Mouse (Mus musculus) hindlimb bud, embryonic 11.5 days (tissue): ENCODE measurements around the gene Ylpm1.

Experiments
- DNase-seq: peaks from one replicate; pipeline ENCODE4 v3.0.0-alpha.2; 2012; ENCODE audit warnings: low read depth, low spot score; ENCODE audit errors: extremely low spot score

Ylpm1 gene

DNA sequence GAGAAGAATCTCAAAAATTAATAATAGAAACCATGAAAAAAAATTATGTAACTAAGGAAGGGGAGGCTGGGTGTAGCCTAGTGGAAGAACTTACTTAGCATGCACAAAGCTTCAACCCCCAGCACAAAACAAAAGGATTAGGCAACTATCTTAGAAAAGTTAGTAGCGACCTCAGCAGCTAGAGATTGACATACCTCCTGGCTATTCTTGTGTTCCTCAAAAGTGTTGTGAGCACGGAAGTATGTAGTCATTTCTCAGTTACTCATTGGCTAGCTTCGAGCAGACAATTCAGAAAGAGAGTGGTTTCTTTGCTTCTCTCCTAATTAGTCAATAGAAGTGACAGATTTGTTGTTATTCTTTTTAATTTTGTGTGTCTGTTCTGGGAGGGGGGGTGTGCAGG, 112.5 kb downstream of the Ylpm1 start:
- DNase-seq: no peak

DNA sequence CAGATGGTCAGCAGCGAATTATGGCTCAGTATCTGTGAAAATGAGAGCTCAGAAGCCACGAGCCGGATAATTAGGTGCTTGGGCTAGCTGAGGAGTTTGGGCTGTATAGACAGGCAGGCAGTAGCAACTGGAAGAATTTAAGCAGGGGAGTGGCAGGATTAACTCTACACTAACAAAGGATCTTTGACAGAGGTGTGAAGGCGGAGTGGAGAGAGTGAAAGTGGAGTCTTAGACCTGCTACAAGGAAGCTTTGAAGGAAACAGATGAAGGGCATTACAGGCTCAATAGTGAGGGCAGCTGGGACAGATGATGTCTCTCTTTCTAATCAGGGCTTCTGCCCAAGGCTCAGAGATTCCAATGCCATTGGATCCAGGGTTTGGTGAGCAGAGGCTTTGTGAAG, 113.3 kb downstream of the Ylpm1 start:
- DNase-seq: no peak

DNA sequence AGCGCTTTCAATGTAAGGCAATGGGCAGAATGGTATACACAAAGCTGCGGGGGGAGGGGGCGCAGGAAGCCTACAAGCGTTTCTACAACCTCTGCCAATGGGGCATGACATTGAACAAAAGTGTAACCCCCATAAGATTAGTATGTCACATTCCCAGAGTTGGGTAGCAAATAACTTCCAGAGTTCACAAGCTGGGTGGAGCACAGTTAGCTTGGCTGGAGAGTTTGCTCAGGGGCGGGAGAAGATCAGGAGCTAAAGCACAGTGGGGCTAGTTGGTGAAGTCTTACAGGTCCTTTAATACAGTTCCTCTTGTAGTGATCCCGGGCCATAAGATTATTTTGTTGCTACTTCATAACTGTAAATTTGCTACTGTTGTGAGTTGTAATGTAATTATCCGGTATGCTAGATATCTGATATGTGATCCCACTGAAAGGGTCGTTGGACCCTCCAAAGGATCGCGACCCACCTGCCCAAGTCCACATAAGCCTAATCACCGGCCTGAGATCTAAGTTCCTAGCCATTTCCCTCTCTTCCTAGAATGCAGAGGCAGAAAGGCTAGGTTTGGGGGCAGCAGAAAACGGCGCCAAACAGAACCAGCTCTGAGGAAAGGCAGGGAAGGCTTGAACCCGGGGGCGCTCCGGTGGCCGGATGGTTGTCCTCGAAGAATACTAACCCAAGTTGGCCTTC, 114.0 kb downstream of the Ylpm1 start:
- DNase-seq: no peak

DNA sequence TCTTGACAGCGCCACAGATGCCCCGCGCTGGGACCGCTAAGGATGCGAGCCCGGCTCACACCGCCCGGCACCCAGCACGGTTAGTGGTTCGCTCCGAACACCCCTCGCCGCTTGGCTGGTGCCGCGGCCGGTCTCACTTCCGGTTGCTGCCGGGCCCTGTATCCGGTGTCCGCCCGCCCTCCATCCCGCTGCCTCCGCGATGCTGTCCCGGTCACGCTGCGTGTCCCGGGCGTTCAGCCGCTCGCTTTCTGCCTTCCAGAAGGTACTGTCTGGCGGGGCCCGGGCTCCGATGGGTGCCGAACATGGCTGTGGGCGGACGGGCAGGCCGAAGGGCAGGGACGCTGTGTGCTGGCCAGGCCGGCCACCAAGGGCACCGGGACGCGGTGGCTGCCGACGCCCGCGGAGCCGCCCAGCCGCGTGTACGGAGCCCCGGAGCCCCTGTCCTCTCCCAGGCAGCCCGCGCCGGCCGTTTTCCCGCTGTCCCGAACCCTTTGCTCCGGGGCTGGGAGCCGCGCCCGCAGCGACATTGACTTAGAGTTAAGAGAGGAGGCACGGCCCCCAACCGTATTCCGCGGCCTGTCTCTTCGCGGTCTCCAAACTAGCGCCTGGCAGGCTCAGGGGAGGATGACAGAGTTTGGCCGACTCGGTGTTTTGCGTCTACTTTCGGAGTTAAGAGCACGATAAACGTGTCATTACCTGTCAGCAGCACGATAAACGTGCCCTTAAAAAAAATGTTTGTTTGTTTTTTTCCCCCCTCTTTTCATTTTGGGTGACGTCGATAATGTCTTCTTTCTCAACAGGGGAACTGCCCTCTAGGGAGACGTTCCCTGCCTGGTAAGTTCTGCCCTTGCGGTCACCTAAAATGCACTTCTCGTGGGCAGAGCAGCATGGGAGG, 114.8 kb downstream of the Ylpm1 start, which contains the start of the genes Prox2 and Dlst:
Gene Prox2 (minus strand): TSS at position 62 of the 895 bp plus-strand sequence.
Gene Dlst (plus strand): TSS at position 136 of the 895 bp plus-strand sequence.
- no peak for DNase-seq

DNA sequence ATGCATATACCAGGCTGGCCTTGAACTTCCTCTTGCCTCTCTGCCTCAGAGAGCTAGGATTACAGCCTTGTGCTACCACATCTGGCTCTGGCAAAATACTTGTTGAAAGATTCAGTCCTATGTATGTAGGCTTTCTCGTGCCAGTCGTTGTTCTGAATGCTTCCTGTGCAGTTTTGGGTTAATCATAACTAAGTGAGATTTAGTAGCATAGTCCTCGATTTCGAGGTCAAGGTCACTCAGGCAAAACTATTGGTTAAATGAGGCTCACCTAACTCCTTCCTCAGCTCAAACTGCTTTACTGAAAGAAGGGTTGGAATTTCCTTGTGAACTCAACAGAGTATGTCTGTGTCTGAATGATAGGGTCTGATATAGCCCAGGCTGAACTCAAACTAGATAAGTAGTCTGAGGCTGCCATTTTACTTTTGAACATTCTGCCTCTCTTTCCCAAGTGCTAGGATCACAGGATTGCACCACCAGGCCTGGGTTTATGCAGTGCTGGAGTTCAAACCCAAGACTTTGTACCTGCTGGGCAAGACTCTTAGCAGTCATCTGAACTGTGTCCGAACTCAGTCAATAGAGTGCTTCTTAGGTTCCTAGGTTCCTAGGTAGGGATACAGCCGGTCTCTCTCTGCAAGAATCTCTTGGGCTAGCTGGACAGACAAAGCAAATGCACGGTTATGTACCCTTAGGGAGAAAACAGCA, 116.6 kb downstream of the Ylpm1 start:
- no peak for DNase-seq

DNA sequence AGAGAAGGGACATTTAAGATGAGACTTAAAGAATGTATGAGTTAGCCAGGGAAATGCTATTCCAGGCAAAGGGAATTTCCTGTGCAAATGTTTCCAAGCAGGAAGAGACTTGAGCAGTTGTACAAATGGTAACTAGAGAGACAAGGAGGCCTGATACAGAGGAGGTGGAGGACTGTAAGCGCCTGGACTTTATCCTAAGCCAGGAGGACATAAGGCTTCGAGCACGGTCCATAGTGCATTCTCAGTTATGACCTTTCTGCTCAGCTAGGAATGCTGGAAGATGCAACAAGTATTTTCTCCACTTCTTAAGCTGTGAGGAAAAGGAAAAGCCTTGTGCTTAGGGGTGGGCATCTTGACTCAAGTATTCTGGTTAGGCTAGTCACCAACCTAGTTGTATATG, 117.2 kb downstream of the Ylpm1 start:
- no peak for DNase-seq

DNA sequence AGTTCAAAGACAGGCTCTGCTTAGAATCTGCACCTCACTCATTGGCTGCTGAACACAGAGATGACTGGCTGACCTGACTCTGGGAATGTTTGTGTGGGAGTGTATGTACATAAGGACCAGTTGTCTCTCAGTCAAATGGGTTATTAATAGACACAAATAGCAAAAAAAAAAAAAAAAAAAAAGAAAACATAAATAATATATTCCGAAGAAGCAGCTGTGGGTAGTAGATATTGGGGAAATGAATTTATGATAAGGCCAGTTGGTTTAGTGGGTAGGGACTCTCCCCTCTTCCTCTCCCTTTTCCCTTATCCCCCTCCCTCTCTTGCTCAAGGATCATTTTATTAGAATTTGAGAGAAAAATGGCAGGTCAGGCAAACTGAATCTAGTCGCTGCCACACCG, 117.8 kb downstream of the Ylpm1 start:
- DNase-seq: no peak

DNA sequence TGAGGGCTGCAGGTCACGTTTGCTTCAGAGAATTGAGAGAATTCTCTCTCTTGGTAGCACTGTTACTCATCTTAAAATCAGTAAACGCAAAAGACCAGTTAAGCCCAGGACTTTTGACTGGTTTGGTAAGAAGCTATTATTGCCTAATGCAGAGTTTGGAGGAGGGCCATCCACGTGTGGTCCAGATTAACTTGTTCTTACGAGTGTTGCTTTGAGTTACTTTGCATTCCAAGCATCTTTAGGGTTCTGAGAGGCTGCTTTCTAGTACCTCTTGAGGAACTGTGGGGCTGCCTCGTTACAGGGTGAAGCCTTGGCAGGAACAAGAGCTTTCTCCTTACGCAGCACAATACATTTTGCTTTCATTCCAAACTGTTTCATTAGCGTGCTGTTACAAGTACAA, 119.6 kb downstream of the Ylpm1 start:
- no peak for DNase-seq
